Mouse (Mus musculus): ENCODE measurements around the gene Cbr2. TPM values are rescaled to one million over a fixed set of nuclear protein-coding genes. Genes with fewer than 3 reads are reported as not detected.
"Not testable (repeated sequence)": the region's sequence is repeated elsewhere in the genome, so short reads cannot be mapped to it uniquely, and the experiment has no call there.

The Cbr2 gene
- 10 to 100 TPM in 1 of 2 experiments, 1 to 10 TPM in 1; 6.4 to 14.9 TPM for total RNA-seq (2021)
- long read RNA-seq, experiment 1, partial matches to known transcripts: 0 of 5 reads
- long read RNA-seq, experiment 1, other reads (novel, unspliced or antisense): 1 of 5 reads
- long read RNA-seq, experiment 2, partial matches to known transcripts: 0 of 2 reads
- long read RNA-seq, experiment 2, other reads (novel, unspliced or antisense): 0 of 2 reads

DNA sequence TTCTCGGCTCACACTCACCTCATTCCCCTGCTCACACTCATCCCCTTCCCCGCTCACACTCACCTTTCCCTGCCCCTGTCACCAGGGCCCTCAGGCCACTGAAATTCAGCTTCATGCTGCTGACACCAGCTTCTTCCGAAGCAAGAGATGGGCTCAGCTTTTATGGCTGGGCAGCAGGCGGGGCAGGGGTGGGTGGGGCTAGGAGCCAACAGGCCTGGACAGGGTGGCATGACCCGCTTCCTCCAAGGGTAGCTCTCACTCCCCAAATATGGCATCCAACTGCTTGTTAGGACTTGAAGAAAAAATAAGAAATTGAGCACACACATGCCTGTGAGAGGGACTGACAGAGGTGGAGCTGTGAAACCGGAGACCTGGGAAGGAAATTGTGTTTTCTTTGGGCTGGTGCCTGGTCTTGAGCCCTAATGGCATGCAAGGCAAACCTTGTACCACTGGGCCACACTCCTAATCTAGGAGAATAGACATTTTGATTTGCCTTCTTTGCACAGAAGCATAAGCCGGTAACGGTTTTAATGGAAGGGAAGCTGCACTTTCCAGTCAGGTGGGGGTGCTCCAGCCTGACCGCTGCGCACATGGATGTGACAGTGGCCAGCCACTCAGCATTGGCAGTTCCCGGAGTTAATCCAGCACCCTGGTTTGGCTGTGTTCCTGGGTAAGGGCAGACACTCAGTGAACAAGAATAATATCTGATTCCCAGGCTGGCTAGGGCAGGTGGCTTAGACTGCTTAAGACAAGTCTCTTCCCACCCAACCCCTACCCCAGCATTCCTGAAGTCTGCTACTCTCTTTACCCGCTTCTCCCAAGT is at the start of gene Cbr2:
TSS of gene Cbr2 (minus strand) at position 257 of the 823 bp plus-strand sequence.
- peak in 1 of 2 experiments; percentile 16 for DNase-seq (ENCODE audit: low spot score in 2 of 2)

DNA sequence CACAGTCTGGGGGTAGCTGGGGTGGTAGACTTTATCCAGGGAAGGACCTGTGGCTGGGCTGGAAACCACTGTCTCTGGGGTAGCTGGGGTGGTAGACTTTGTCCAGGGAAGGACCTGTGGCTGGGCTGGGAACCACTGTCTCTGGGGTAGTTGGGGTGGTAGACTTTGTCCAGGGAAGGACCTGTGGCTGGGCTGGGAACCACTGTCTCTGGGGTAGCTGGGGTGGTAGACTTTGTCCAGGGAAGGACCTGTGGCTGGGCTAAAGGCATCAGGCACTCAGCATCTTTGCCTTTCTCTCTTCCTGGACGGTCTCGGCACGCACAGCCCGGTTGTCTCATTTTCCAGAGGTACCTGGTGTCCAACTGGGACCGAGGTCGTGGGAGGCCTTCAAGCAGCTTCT is 49.4 kb upstream of the Cbr2 start:
- DNase-seq (ENCODE audit: low spot score in 2 of 2): not testable (repeated sequence)

DNA sequence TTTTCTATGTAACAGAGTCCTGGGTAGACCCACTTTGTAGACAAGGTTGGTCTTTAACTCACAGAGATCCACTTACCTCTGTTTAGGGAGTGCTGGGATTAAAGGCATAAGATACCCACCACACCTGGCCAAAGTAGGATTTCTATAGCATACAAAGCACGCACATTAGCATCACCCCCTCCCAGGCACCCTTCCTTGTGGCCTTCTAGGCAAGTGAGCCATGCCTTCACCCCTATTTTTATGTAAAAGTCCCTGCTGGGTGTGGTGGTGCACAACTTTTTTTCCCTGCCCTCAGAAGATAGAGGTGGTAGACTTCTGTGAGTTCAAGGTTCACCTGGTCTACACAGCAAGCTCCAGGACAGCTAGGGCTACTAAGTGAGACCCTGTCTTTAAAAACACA is 48.0 kb upstream of the Cbr2 start:
- no peak for DNase-seq (ENCODE audit: low spot score in 2 of 2)

DNA sequence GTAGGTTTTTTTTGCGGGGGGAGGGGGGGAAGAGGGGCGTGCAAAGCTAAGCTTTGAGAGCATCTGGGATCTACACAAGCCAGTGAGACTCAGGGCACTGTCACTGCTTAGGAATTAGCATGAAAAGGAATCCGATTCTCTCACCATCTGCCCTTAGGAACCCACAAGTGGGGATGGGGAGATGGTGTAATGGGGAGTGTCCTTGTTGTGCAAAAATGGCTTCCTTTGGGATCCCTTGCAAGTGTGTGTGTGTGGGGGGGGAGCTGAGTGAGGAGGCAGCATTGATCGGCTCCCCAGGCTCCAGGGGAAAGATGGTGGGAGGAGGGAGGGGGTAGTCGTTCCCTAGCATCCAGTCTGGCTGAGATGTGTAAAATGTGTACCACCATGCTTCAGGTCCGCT is 45.2 kb upstream of the Cbr2 start:
- DNase-seq (ENCODE audit: low spot score in 2 of 2): no peak

DNA sequence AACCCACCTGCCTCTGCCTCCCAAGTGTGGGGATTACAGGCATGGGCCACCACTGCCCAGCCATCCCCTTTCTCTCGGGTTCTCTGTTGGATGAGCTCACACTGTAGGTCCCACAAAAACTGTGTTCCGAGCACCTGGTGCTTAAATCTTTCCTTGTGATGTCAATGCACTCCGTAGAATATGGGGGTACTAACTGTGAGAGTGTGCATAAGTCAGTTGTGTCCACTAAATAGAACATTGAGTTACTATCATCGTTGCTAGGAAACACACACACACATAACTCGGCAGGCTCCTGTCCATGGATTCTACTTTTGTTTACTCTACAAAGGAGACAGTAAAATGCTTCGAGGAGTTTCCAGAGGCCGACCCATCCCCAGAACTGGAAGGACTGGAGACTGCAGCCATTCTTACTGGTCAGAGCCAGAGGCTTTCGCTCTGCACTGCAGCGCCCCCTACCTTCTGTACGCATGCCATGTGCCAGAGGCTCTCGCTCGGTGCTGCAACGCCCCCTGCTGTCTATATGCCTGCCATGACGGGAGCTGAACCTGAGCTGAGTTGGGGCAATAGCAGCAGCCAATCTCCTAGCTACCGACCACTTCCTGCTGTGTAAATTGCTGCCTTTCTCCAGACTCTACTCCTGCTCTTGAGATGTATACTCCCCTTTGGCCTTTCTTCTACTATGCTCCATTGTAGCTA is 44.0 kb upstream of the Cbr2 start:
- DNase-seq (ENCODE audit: low spot score in 2 of 2): peak; percentile 98 to 99

DNA sequence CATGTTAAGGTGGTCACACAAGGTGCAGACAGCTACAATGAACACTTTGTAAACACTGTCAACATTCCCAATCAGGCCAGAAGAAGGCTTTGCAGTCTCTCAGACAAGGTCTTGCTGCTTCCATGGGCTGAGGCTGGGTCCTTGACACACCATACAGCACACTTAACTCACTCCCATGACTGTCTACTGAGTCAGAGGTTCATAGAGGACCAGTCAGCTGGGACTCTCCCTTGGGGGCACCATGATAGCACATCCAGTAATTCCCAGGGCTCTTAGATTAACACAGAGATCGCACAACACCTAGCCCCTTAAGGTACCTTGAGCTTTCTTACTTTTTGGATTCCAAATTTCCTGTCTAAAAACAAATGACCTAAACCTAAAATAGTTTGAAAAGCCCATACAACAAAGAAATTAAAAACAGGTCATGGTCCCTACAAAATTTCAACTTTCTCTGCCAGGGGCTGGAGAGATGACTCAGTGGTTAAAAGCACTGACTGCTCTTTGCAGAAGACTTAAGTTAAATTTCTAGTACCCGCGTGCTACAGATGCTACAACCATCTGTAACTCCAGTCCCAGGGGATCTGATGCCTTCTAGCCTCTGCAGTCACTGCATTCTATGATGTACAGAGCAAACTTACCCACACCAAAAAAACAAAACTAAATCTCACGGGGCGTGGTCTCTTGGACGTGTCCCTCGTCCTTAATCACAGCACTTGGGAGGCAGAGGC is 41.7 kb upstream of the Cbr2 start:
- no peak for DNase-seq (ENCODE audit: low spot score in 2 of 2)

DNA sequence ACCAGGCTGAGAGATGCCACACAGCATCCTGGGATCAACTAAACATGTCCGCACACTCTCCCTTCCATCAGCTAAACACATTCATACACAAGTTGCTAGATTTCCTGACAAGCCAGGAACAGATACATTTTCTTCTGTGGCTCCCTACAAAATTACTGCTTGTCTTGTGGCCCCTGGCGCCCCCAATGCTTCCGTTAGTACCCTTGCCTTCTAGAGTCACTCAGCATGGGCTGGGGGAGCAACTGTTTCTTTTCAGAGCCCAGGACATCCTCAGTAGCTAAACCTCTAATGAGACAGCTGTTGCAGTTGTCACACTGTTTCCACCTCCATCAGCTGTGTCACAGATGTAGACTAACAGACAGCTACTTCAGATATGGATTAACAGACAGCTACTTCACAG is 40.8 kb upstream of the Cbr2 start:
- DNase-seq (ENCODE audit: low spot score in 2 of 2): no peak

DNA sequence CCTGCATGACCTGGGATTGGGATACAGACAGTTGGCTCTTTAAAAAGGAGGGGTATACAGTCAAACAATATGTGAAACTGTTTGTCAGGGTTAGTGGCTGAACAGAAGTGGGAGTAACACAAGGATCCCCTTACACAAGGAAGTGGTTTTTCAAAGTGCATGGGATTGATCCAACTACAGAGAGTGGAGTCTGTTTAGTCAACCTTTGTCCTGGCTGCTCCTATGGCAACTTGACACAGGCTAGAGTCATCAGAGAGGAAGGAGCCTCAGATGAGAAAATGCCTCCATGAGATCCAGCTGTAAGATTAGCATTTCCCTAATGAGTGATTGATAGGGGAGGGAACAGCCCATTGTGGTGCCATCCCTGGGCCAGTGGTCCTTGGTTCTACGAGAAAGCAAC is 36.3 kb upstream of the Cbr2 start:
- no peak for DNase-seq (ENCODE audit: low spot score in 2 of 2)

DNA sequence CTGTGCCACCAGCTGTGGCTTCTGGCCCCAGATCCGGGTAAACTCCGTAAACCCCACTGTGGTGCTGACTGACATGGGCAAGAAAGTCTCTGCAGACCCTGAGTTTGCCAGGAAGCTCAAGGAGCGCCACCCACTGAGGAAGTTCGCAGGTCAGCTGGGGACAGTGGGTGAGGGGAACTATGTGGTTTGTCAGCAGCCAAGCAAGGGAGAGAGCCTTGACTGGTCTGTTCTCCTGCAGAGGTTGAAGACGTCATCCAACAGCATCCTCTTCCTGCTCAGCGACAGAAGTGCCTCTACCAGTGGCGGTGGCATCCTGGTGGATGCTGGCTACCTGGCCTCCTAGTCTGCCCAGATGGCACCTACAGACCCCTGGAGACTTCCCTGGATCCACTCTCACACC is 35.1 kb upstream of the Cbr2 start:
- DNase-seq (ENCODE audit: low spot score in 2 of 2): not testable (repeated sequence)

DNA sequence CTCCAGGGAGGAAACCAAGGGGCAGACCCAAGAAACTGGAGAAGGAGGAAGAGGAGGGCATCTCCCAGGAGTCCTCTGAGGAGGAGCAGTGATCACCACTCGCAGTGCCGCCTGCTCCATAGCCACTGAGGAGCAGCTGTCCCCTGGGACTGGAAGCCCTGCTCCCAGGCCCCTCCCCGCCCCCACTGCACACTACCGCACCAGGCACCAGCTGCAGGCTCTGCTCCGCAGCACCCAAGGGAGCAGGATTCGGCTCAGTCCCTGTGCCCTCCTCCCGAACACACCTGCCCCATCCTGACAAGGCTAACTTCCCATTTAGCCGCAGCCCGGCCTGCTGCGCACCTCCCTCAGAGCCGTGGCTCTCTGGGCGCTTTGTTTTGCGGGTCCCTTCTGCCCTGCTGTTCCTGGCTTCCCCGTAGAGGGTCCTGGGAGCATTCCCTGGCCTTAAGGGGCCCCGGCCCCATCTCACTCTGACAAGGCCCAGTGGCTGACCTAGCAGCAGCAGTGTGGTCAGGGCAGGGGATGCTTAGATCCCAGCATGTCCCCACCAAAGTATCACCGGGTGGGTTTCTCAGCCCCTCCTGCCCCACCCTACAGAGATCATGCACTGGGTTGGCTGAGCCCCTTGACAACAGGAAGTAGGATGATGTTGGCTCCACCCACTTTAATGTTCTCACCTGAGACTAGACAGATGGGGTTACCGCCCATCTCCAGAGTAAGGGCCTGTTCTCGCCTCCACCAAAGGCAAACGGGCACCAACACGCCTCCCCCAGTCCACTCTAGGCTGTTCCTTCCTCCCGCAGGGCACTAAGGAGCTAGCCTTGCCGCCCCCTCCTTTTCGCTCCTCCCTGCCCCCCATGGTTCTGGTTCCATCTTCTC is 31.4 kb upstream of the Cbr2 start:
- DNase-seq (ENCODE audit: low spot score in 2 of 2): not testable (repeated sequence)

DNA sequence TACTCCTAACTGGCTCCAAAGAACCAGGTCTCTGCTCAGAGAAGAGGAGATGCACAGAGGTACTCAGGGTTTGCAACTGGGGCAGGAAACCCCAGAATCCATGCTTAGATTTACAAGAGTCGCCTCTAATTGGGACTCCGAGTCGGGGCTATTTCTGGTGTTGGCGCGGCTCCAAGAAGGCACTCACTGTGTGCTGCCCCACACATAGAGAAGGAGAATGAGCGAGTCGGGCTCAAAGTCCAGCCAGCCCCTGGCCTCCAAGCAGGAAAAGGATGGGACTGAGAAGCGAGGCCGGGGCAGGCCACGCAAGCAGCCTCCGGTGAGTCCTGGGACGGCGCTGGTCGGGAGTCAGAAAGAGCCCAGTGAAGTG is 30.7 kb upstream of the Cbr2 start, which contains the start of gene Hmga1b:
TSS of gene Hmga1b (plus strand) at position 123 of the 370 bp plus-strand sequence.
- DNase-seq (ENCODE audit: low spot score in 2 of 2): not testable (repeated sequence)

DNA sequence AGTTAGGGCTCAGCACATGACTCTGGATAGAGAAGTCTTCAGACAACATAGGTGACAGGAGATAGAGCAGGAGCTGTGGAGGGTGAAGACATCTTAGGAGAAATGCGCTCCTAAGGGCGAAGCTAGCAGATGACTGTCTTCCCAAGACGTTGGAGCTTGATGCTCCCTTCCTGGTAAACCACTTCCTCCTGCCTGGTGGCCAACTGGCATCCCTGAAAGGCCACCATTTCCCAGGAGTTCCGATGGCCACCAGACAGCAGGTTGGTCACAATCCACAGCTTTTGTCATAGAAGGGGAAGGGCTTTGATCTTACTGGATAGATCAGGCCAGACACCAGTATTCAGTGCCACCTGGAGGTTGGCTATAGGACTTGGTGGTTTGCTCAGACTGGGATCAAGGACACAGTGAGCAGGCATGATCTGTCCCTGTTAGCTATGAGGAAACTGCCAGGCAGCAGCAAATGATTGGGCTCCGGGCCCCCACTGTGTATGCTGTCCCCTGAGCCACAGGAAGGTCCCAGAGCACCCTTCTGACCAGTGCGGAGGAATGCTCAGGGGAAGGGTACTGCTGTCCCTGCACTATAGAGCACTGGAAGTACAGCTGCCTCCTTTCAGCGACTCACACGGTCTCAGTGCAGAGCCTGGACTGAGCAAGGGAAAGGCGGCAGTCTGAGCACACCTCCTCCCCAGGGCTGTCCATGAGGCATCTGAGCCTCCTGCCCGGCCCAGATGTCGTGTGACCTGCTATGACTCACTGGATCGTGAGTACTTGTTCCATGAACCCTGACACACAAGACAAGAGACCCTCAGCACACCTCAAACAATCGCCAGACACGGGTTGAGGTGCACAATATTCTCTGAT is 30.1 kb upstream of the Cbr2 start:
- DNase-seq (ENCODE audit: low spot score in 2 of 2): no peak

DNA sequence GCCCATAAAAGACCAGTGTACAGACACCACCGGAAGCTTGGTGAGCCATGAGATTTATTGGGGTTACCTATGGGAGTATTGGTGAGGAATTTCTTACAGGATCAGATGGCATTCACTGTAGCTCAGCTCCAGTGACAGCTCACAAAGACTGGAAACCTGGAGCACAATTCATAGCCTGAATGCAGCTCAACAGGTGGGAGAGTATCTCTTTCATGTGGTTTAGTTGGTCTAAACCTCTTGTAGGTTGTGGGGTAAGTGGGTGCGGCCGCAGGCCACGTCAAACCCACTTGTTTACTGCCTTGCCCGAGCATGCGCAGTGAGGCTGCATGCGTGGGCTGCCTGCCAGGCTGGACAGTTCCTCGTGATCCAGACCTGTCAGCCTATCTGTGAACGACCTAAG is 28.3 kb upstream of the Cbr2 start:
- no peak for DNase-seq (ENCODE audit: low spot score in 2 of 2)

DNA sequence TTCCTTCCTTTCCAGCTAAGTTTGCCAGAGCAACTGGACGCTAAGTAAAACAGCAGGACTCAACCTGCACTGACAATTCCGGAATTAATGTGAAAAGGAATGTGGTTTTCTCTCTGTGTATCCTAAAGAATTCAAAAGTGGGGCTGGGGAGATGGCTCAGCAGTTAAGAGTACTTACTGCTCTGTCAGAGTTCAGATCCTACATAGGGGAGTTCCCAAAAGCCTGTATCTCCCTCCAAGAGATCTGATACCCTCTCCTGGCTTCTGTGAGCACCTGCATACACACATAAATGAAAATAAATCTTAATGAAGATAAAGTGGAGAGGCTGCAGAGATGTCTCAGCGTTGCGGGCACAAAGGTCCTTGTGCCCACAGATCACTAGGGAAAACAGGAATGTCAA is 19.7 kb upstream of the Cbr2 start:
- DNase-seq (ENCODE audit: low spot score in 2 of 2): no peak

DNA sequence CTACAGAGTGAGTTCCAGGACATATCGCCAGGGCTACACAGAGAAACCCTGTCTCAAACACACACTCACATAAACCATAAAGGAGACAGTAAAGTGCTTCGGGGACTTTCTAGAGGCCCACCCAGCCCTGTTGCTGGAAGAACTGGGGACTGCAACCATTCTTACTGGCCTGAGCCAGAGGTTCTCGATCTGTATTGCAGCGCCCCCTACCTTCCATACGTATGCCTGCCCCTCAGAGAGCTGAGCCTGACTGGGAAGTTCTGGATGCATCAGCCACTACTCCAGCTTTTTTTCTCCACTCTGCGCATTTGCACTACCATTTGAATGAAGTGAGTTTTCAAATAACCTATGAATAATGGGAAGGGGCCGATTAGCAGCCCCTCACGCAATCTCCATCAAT is 17.5 kb upstream of the Cbr2 start:
- peak in 1 of 2 experiments; percentile 49 for DNase-seq (ENCODE audit: low spot score in 2 of 2)

DNA sequence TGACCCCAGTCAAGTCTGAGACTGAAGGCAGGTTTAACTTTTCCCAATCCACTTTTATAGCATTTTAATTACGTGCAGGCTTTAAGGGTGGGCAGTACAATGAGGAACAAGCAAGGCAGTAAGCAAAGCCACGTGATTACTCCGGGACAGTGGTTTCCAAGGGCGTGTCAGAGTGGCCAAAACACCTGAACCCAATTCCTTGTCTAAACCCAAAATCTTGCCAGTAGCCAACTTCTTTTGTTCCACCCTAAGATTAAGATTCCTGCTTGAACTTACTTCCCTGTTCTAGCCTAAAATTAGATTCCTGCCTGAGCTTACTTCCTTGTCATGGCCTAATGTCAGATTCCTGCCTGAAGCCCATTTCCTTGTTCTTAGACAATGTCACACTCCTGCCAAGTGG is 16.1 kb upstream of the Cbr2 start:
- no peak for DNase-seq (ENCODE audit: low spot score in 2 of 2)

DNA sequence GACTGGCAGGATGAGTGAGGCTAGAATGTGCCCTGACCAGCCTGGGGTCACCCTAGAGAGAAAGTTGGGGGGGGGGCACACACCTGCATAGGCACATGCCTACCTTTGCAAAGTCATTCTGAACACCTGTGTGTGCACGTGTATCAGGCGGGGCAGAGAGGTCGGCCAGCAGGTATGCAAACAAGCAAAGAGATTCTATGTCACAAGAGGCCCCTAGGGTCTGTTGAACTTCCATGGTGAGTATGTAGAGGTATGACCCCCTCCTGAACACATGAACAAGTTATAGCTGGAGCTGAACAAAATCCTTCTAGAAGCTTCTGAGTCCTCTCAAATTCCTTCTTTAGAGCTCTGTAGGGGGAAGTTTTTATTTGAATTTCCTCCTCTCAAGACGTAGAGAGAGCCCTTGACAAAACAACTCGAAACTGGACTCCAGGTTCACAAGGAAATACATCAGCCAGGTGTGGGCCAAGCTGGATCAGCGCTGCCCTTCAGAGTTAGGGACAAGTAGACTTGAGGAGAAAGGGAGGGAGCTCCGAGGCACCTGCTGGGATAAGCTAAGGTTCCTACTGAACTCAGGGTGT is 12.3 kb upstream of the Cbr2 start:
- DNase-seq (ENCODE audit: low spot score in 2 of 2): no peak

DNA sequence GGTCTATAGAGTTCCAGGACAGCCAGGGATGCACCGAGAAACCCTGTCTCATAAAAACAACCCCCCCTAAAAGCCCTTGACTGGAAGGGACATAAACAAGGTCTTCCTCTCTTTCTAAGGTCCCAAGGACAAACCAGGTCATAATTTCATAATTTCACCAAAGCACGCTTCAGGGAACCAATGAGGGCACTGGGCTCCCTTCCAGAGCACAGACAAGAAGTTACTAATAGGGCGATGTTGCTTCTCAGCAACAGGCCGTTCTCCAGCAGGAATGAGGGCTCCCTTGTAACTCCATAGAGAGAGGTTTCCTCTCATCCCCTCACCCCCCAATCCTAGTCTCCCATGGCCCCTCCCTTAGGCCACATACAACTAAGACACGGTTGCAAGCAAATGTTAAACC is 9.1 kb upstream of the Cbr2 start:
- DNase-seq (ENCODE audit: low spot score in 2 of 2): peak in 1 of 2 experiments; percentile 18

DNA sequence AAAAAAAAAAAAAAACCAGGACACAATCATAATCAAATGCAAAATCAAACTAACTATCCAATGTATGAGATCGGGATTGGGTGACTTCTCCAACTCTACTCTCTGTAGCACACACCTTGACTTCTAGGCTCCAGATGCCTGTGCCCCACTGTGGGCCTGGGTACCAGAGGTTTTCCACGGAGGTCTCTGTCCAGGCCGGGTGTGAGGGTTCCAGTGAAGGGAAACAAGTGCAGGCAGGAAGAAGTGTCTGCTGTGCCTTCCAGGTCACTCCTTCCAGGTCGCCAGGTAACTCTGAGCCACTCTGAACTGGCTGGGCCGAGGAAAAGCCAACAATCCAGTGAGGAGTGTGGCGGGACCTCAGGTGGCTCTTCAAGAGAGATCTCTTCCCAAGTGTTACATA is 4.5 kb upstream of the Cbr2 start:
- no peak for DNase-seq (ENCODE audit: low spot score in 2 of 2)
